Mouse (Mus musculus): ENCODE data around the gene Ascc2. TPM values are rescaled to one million over a fixed set of nuclear protein-coding genes. Genes with fewer than 3 reads are reported as not detected.
A peak's percentile ranks its signal among the peaks of the same experiment; 100 is the strongest.

Ascc2 gene
- total RNA-seq, 4 experiments from 2014 or later, result 51.6 to 58.6 (median 54.9) TPM

DNA sequence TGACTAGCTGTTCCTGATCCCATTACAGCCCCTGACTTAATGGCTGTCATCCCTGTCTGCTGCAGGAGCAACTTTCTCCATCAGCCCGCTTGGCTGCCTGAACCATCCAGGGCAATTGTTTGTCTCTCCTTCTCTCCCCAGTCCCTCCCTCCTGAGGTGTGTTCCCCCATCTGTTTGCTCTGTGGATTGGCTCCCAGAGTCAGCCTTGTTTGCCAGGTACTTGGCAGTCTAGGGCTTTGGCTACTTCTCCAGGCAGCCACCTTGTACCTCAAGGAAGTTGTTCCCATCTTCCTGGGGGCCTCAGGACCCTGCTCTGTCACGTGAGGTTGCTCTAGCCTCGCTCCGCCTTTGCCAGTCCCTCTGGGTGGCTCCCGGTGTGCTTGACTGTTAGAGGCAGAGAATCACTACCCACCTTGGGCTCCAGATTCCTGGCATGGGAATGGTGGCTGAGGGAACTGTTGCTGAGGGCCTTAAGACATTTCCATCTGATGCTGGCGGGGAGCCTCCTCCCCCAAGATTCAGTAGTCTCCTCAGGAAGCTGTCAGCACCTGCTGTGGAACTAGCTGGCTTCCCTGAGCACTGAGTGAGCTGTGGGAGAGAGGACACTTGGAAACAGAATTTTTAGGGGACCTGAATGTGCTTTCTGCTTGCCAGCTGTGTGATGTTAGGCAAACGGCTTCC is 83.5 kb downstream of the Ascc2 start:
- no peak for DNase-seq

DNA sequence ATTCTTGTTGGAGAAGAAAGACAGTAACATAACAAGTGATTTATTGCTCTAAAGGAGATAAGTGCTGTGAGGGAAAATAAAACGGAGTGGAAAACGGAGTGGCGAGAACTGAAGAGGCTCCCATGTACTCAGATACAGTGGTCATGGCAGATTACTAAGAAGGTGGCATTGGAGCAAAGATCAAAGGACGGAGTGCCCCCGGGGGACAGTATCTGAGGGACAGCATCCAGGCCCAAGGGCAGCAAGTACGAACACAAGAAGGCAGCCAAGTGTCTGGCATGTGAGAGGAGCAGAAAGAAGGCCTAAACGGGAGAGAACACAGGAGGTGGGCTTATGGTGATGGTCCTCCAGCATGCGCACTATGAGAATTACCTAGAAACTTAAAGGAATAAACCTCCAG is 84.2 kb downstream of the Ascc2 start:
- peak; percentile 42 for DNase-seq

DNA sequence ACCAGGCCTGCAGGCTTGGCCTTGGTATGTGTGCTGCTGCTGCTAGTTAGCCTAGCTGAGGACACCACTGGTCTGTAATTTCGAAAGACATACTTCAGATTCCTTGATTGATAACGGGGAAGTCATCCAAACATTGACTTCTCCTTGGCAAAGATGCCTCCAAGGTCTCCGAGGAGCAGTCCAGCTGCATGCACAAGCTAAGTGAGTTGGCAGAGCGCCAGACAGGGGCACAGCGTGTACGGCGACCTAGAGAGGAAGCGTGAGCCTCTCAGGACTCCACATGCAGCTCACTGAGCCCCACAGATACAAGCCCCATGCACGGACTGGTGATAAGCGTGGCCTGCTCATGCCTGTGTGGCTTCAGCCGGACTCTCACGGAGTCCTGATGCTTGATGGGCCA is 92.1 kb downstream of the Ascc2 start:
- DNase-seq, result peak; percentile 77

DNA sequence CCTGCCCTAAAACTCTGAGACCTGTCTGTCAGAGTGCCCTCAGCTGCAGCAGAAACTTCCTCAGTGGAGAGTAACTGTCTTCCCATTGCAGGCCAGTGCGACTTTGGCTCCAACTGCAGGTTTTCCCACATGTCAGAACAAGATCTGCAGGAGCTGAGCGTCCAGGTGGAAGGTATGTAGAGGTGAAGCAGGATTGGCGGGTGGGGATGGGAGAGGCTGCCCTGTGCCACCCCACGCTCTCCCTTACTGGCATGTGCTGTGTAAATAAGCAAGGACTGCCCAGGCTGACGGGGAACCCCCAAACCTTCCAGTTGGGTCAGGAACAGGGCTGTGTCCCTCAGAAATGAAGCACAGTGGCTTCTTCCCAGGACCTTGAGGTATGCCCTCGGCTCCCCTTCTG is 92.5 kb downstream of the Ascc2 start:
- no peak for DNase-seq

DNA sequence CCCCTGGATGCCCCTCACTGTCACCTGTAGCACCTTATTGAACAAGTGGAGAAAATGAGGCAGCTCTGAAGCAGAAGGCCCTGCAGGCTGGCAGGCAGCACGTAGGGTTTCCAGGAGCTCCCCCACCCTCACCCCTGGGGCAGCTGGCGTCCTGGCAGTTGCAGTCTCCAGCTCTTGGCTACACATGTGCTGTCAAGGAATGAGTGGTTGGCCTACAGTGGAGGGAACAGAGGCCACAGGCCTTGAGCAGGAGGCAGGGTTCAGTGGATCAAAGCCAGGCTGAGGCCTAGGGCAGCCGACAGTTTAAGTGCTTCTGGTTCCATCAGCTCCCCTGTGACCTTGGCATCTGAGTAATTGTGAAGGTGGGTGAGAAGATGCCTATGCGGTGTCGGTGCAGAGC is 93.4 kb downstream of the Ascc2 start:
- no peak for DNase-seq

DNA sequence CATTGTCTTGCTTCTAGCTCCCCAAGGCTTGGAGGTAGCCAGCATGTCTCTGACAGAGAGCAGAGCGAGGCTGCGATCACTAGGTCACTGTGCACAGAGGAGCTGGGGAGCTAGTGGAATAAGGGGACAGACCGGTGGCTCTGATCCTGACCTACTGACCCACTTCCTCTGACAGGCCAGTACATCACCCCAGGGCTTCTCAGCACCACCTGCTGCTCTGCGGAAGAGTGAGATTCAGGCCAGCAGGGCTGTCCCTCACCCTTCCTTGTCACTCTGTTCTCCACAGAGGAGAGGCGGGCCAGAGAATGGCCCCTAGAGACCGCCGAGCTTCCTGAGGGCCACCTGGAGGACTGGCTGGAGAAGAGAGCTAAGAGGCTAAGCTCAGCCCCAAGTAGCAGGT is 94.2 kb downstream of the Ascc2 start:
- no peak for DNase-seq

DNA sequence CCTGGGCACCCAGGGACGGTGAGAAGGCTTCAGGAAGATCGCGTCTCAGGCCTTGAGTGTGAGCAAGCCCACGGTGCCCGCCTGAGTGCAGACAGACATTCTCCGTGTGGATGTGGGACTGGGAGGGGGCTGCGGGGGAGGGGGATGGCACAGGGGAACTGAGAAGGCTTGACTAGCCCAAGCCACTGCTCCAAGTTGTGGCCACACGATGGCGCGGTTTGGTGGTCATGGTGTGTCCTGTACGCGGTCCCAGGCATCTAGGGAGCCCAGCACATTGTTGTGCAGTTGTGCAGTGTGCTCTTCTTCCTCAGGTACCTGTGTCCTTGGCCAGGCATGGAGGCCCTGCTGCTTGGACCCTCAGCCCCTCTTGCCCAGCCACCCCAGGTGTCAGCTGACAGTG is 96.6 kb downstream of the Ascc2 start:
- DNase-seq, result no peak

Other genes starting within 250 kb of the Ascc2 start
- 1 to 10 TPM in 2 of 4 experiments, under 1 TPM in 1, not detected in 1; 0.62 to 1.9 (median 1.5) TPM for gene Hormad2, start 196.6 kb upstream of the Ascc2 start, total RNA-seq (2022)
- gene Mtmr3, start 42.9 kb upstream of the Ascc2 start, total RNA-seq (2022), result 10 to 100 TPM; 60.9 to 82.3 (median 74.2) TPM
- gene Gm11032, start 17.7 kb upstream of the Ascc2 start, total RNA-seq (2022), result not detected
- 100 to 1,000 TPM; 587 to 783 (median 663) TPM for gene Uqcr10, start 66.6 kb downstream of the Ascc2 start, total RNA-seq (2022)
- gene Zmat5, start 66.9 kb downstream of the Ascc2 start, total RNA-seq (2022), result 10 to 100 TPM; 46.3 to 69.2 (median 59.1) TPM
- under 1 TPM in 3 of 4 experiments, not detected in 1; 0.12 to 0.86 (median 0.14) TPM for gene Cabp7, start 109.0 kb downstream of the Ascc2 start, total RNA-seq (2022)
- gene Nf2, start 211.8 kb downstream of the Ascc2 start, total RNA-seq (2022), result 100 to 1,000 TPM in 2 of 4 experiments, 10 to 100 TPM in 2; 82.7 to 196 (median 122) TPM
- 10 to 100 TPM; 32.7 to 66.5 (median 46.1) TPM for gene Nipsnap1, start 236.2 kb downstream of the Ascc2 start, total RNA-seq (2022)